Mouse (Mus musculus): Measurements from ENCODE around the gene Coq6. TPM values are rescaled to one million over a fixed set of nuclear protein-coding genes. Genes with fewer than 3 reads are reported as not detected.
A peak's percentile ranks its signal among the peaks of the same experiment; 100 is the strongest.

Coq6 gene
- total RNA-seq, 2 experiments from 2014 or later = 67.4 to 80.8 TPM

DNA sequence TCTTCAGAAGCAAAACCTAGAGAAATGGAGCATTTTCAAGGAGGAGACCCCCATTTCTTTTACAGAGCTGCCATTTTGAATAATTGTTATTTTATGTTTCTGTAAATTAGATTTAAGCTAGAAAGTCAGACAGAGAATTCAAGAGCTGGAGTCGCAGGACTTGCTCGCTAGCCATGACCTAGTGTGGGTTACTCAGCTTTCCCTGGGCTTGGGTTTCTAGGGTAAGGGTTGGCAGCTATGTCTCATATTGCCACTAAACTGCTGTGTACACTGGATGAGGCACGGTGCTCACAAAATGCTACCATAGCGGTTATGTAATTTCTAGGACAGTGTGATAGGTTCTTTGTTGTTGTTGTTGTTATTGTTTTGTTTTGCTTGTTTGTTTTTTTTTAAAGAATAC lies 31.2 kb downstream of the Coq6 start:
- no peak for DNase-seq (ENCODE audit: low spot score in 2 of 2)

- no peak for DNase-seq (ENCODE audit: low spot score in 2 of 2)
Measured at GRCm38 (mm10) chr12:84393847-84394246, 32.4 kb downstream of the Coq6 start.

DNA sequence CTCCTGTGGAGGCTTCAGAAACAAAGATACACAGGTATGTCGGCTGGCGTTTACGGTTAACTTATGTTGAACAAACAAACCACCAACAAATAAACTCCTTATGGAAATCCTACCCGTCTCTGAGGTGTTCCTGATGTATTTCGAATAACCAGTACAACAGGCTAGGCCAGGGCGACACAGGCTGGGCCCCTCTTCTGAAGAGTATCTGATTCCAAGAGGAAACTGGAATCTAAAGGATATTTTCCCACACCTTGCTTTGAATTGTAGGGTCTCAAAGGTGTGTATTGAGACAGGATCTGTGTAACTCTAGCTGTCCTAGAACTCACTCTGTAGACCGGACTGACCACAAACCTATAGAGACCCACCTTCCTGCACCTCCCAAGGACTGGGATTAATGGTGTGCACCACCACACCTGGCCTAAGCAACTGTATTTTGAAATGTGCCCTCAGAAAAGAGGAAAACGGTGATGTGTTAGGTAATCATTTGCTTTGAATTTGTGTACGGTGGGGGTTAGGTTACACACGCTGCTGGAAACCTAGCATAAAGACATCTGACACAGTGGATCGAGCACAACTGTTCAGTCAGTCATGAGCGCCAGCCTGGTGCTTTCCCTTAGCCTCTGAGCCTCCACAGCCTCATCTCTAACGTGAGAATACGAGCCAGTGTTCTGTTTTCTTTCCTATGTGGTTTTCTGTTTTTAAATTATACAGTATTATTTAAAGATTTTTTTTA lies 35.7 kb downstream of the Coq6 start:
- no peak for DNase-seq (ENCODE audit: low spot score in 2 of 2)

- no peak for DNase-seq (ENCODE audit: low spot score in 2 of 2)
Measured at GRCm38 (mm10) chr12:84397685-84398084, 36.2 kb downstream of the Coq6 start.

- DNase-seq (ENCODE audit: low spot score in 2 of 2) = no peak
Measured at GRCm38 (mm10) chr12:84398629-84399028, 37.2 kb downstream of the Coq6 start.

GRCm38 (mm10) chr12:84399135-84399534 lies 37.7 kb downstream of the Coq6 start:
- no peak for DNase-seq (ENCODE audit: low spot score in 2 of 2)

GRCm38 (mm10) chr12:84399663-84400062 lies 38.2 kb downstream of the Coq6 start:
- DNase-seq (ENCODE audit: low spot score in 2 of 2) = no peak

GRCm38 (mm10) chr12:84400068-84400467 lies 38.6 kb downstream of the Coq6 start:
- DNase-seq (ENCODE audit: low spot score in 2 of 2) = no peak

- DNase-seq (ENCODE audit: low spot score in 2 of 2) = peak; percentile 33 to 47
Measured at GRCm38 (mm10) chr12:84400653-84401052, 39.2 kb downstream of the Coq6 start.

GRCm38 (mm10) chr12:84402923-84403322 lies 41.5 kb downstream of the Coq6 start:
- no peak for DNase-seq (ENCODE audit: low spot score in 2 of 2)

- no peak for DNase-seq (ENCODE audit: low spot score in 2 of 2)
Measured at GRCm38 (mm10) chr12:84404541-84404940, 43.1 kb downstream of the Coq6 start.

GRCm38 (mm10) chr12:84407259-84407658 lies 45.8 kb downstream of the Coq6 start:
- no peak for DNase-seq (ENCODE audit: low spot score in 2 of 2)

GRCm38 (mm10) chr12:84407874-84408818 lies 46.7 kb downstream of the Coq6 start:
- DNase-seq (ENCODE audit: low spot score in 2 of 2) = no peak

GRCm38 (mm10) chr12:84408819-84409507 lies 47.5 kb downstream of the Coq6 start, which contains the start of the genes Entpd5 and Bbof1:
TSS of gene Entpd5 (minus strand) at chr12:84409029.
TSS of gene Bbof1 (plus strand) at chr12:84409071.
- peak; percentile 91 to 93 for DNase-seq (ENCODE audit: low spot score in 2 of 2)

GRCm38 (mm10) chr12:84416834-84417604 lies 55.6 kb downstream of the Coq6 start, which contains the start of gene Rnf113a2:
TSS of gene Rnf113a2 (plus strand) at chr12:84417196.
- peak; percentile 74 to 79 for DNase-seq (ENCODE audit: low spot score in 2 of 2)

GRCm38 (mm10) chr12:84417605-84417922 lies 56.1 kb downstream of the Coq6 start:
- DNase-seq (ENCODE audit: low spot score in 2 of 2) = no peak
